ENCODE assay signal across 9 mouse cellular contexts in the genomic region with DNA sequence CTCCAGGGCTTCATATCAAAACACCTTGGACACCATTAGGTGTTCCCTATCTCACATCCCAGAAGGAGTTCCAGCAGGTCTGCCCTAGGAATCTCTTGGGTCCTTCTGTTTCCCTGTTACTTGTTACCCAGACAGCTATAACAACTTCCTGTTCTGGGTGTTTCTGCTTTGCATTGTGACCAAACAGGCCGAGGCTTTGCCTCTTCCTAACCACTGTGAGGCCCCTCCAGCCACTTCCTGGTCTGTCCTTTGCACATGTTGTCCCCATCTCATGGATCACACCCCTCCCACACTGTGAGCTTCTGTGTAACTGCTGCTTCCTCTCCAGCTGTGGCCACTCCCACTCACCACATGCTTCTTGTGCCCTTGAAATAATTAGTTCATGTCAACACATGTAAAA. TPM values are rescaled to one million over a fixed set of nuclear protein-coding genes. Genes with fewer than 3 reads are reported as not detected.
A peak's percentile ranks its signal among the peaks of the same experiment; 100 is the strongest.
DNase-seq lines count a peak whose midpoint lies in the region; ATAC-seq and TF ChIP-seq lines count a peak whose summit lies in the region.
"Had no signal": no experiment of that assay in that cellular context is flagged by ENCODE, and none has a peak within 500 bp of the region (broad histone marks: within the 10 kb centered on the region; RNA-seq: fewer than 3 reads in every experiment).

No protein-coding gene starts in this region.

- no peaks in the 10 kb centered on the region for H3K27me3 ChIP-seq in hindbrain, postnatal 0 days (ENCODE audit: insufficient read depth, low read length)
- no peaks in the 10 kb centered on the region for H3K27me3 ChIP-seq in hindbrain, embryonic 11.5 days (ENCODE audit: control insufficient read depth, insufficient read depth, low read length)
- no peaks in the 10 kb centered on the region for H3K27me3 ChIP-seq in limb, embryonic 10.5 days (ENCODE audit: low read depth, poor library complexity, severe bottlenecking)
- no peaks in the 10 kb centered on the region for H3K27me3 ChIP-seq in hindbrain, embryonic 13.5 days
- H3K27me3 ChIP-seq: Patski had no signal

- no peak overlapping the region for H3K4me3 ChIP-seq in hindbrain, postnatal 0 days (ENCODE audit: low read length)
- no peak overlapping the region for H3K4me3 ChIP-seq in hindbrain, embryonic 11.5 days (ENCODE audit: low read depth, low read length)
- no peak overlapping the region for H3K4me3 ChIP-seq in limb, embryonic 10.5 days
- no peak overlapping the region for H3K4me3 ChIP-seq in hindbrain, embryonic 13.5 days

- H3K4me2 ChIP-seq in hindbrain, postnatal 0 days (ENCODE audit: low read depth, low read length): no peak overlapping the region
- H3K4me2 ChIP-seq in hindbrain, embryonic 11.5 days (replicated peaks; ENCODE audit: low read depth, low read length): no peak overlapping the region
- no peak overlapping the region for H3K4me2 ChIP-seq in hindbrain, embryonic 13.5 days

- no peak for TF ChIP-seq CTCF in hindbrain, postnatal 0 days (IDR thresholded peaks at IDR 0.05; ENCODE audit: low read depth)

- intact Hi-C loops in heart, postnatal 10 days (cut with DNase I): no loop called here

- 57% methylated on average over 1 of the region's 1 CpGs for WGBS in hindbrain, postnatal 0 days
- 48% methylated on average over 1 of the region's 1 CpGs for WGBS in hindbrain, embryonic 11.5 days
- 22% methylated on average over 1 of the region's 1 CpGs for WGBS in limb, embryonic 10.5 days
- WGBS in hindbrain, embryonic 13.5 days: 69% methylated on average over 1 of the region's 1 CpGs

- no peaks in the 10 kb centered on the region for H3K4me1 ChIP-seq in hindbrain, postnatal 0 days (ENCODE audit: insufficient read depth, low read length)
- H3K4me1 ChIP-seq in hindbrain, embryonic 11.5 days (replicated peaks; ENCODE audit: control insufficient read depth, insufficient read depth, low read length): no peaks in the 10 kb centered on the region
- peaks cover 33% of the 10 kb centered on the region for H3K4me1 ChIP-seq in limb, embryonic 10.5 days
- peaks cover 7% of the 10 kb centered on the region; the same call in 1 of the 2 replicates for H3K4me1 ChIP-seq in hindbrain, embryonic 13.5 days (replicated peaks)

- H3K27ac ChIP-seq in hindbrain, postnatal 0 days: no peak overlapping the region
- no peak overlapping the region for H3K27ac ChIP-seq in hindbrain, embryonic 11.5 days (ENCODE audit: low read depth, low read length)
- peak overlapping the region; percentile 56 for H3K27ac ChIP-seq in limb, embryonic 10.5 days
- no peak overlapping the region for H3K27ac ChIP-seq in hindbrain, embryonic 13.5 days

- H3K36me3 ChIP-seq in hindbrain, postnatal 0 days (ENCODE audit: insufficient read depth, low read length): no peaks in the 10 kb centered on the region
- H3K36me3 ChIP-seq in hindbrain, embryonic 11.5 days (ENCODE audit: control insufficient read depth, insufficient read depth, low read length): no peaks in the 10 kb centered on the region
- peaks cover 54% of the 10 kb centered on the region for H3K36me3 ChIP-seq in limb, embryonic 10.5 days
- H3K36me3 ChIP-seq in hindbrain, embryonic 13.5 days: peaks cover 13% of the 10 kb centered on the region; the same call in 1 of the 2 replicates

- H3K9ac ChIP-seq in hindbrain, postnatal 0 days (replicated peaks; ENCODE audit: low read length): no peak overlapping the region
- no peak overlapping the region for H3K9ac ChIP-seq in hindbrain, embryonic 11.5 days (ENCODE audit: low read depth, low read length)
- no peak overlapping the region for H3K9ac ChIP-seq in hindbrain, embryonic 13.5 days

- H3K9me3 ChIP-seq in hindbrain, postnatal 0 days (ENCODE audit: low read length): no peaks in the 10 kb centered on the region
- no peaks in the 10 kb centered on the region for H3K9me3 ChIP-seq in hindbrain, embryonic 11.5 days (ENCODE audit: control insufficient read depth, low read length)
- H3K9me3 ChIP-seq in limb, embryonic 10.5 days (replicated peaks): no peaks in the 10 kb centered on the region
- no peaks in the 10 kb centered on the region for H3K9me3 ChIP-seq in hindbrain, embryonic 13.5 days

- peak; percentile 28 for DNase-seq in hindbrain, postnatal 0 days (ENCODE audit: low spot score)
- no peak for DNase-seq in hindbrain, embryonic 11.5 days (ENCODE audit: low spot score)
- peak; percentile 64 for DNase-seq in brain, adult 2 months (ENCODE audit: low read depth, low spot score)
- peak; percentile 71 for DNase-seq in heart, postnatal 10 days
- peak; percentile 55 for DNase-seq in limb, embryonic 10.5 days (ENCODE audit: low spot score)
- peak; percentile 42 for DNase-seq in mesoderm, embryonic 11.5 days (ENCODE audit: low read depth, low spot score)
- no peak for DNase-seq in cerebellum, postnatal 25 days

- no peak for ATAC-seq in hindbrain, postnatal 0 days
- ATAC-seq in hindbrain, embryonic 11.5 days (ENCODE audit: low FRiP score): no peak
- ATAC-seq in hindbrain, embryonic 13.5 days (ENCODE audit: low FRiP score): no peak
- ATAC-seq: Patski had no signal

RNA-seq across cellular contexts. Expression of a gene that starts 17.8 kb away (rescaled TPM):
- 10.5 and 12.2 TPM in 2 replicates for total RNA-seq in hindbrain, postnatal 0 days (2014; rRNA removed)
- polyA plus RNA-seq in hindbrain, postnatal 0 days (2015; fragmentation: Nextera tagmentation; extraction: Ambion mirVana): 5.0 and 6.2 TPM in 2 replicates
- 1.4 and 2.0 TPM in 2 replicates for polyA plus RNA-seq in hindbrain, embryonic 11.5 days (2014; fragmentation: Nextera tagmentation; extraction: Ambion mirVana)
- 1 to 10 TPM; 4.0 to 4.6 TPM for total RNA-seq in heart, postnatal 10 days (2021)
- 5.9 and 7.9 TPM in 2 replicates for polyA plus RNA-seq in limb, embryonic 10.5 days (2016; fragmentation: Nextera tagmentation; extraction: Ambion mirVana)
- polyA plus RNA-seq in hindbrain, embryonic 13.5 days (2015; fragmentation: Nextera tagmentation; extraction: Ambion mirVana): 4.3 and 4.8 TPM in 2 replicates

Comparison
In these comparisons a context has a peak if more than half of its experiments do, and no peak if none do; other contexts are left out.
1. DNase-seq: peak in hindbrain, postnatal 0 days (single experiment), brain, adult 2 months (single experiment), heart, postnatal 10 days (2 of 2), limb, embryonic 10.5 days (single experiment) and mesoderm, embryonic 11.5 days (single experiment); none in hindbrain, embryonic 11.5 days (single experiment) and cerebellum, postnatal 25 days (0 of 2).